Mouse (Mus musculus) ovary, adult 2 months (tissue): Measurements from ENCODE around the gene Tmem59. TPM values are rescaled to one million over a fixed set of nuclear protein-coding genes. Genes with fewer than 3 reads are reported as not detected.

Experiments
- polyA plus RNA-seq: library from polyadenylated mRNA; depleted of rRNA; stranded (reverse); fragments of >200 nt; gene quantifications from 2 replicates; pipeline ENCODE4 v1.2.3, GENCODE M21; 2012; rRNA removed

The Tmem59 gene
- 236 and 333 TPM in 2 replicates for polyA plus RNA-seq

GRCm38 (mm10) chr4:107178182-107178829 lies at the start of gene Tmem59:
Gene Tmem59, plus strand, starts transcription at chr4:107178399.

DNA sequence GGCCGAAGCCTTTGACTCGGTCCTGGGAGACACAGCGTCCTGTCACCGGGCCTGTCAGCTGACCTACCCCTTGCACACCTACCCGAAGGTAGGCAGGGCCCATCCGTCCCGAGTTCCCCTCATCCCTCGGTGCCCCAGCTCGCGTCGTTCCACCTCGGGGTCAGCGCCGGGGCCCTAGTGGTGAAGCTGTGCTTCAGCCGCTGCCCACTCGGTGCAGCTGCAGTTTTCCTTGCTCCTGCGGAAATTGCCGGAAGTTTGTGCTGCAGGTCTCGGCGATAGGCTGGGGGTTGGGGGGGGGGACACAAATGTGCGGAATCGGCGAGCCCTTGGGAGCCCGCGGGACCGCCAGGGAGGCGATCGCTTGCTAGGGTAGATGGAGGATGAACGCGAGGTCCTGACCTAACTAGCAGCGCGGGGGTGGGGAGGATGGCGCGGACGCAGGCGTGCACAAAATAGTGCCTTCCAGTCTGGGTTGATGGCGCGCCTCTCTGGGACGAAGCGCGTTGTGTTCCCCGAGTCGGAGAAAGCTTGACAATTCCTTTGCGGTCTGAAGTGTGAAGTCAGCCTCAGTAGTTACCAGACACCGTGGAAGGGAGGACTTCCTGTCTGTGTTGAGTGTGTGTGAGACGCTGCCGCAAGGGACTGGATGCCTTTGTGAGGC lies 761 bp downstream of the Tmem59 start, which contains the start of gene Tceanc2:
Gene Tceanc2 (minus strand): TSS at position 287 of the 661 bp plus-strand sequence.

GRCm38 (mm10) chr4:107208880-107209279 lies 30.7 kb downstream of the Tmem59 start, which contains the start of gene Ldlrad1:
Gene Ldlrad1, plus strand, starts transcription at chr4:107209180.

Other genes with a start within 250 kb of the Tmem59 start
- 64.6 and 92.3 TPM in 2 replicates for gene Mrpl37, start 111.5 kb upstream of the Tmem59 start, polyA plus RNA-seq
- 8.9 and 9.4 TPM in 2 replicates for gene Cyb5rl, start 111.4 kb upstream of the Tmem59 start, polyA plus RNA-seq
- 0.09 TPM in 1 of 2 replicates, not detected in the other for gene Cdcp2, start 81.5 kb upstream of the Tmem59 start, polyA plus RNA-seq
- 4.5 and 5.5 TPM in 2 replicates for gene Tceanc2, start 717 bp downstream of the Tmem59 start, polyA plus RNA-seq
- gene Ldlrad1, start 30.8 kb downstream of the Tmem59 start, polyA plus RNA-seq: 44.9 and 46.0 TPM in 2 replicates
- gene Lrrc42, start 75.1 kb downstream of the Tmem59 start, polyA plus RNA-seq: 17.3 and 20.4 TPM in 2 replicates
- gene Hspb11, start 75.2 kb downstream of the Tmem59 start, polyA plus RNA-seq: 0.61 and 1.7 TPM in 2 replicates
- 2.0 TPM in 2 replicates for gene Dio1, start 128.8 kb downstream of the Tmem59 start, polyA plus RNA-seq
- 34.4 and 50.2 TPM in 2 replicates for gene Yipf1, start 136.0 kb downstream of the Tmem59 start, polyA plus RNA-seq
- gene Ndc1, start 189.4 kb downstream of the Tmem59 start, polyA plus RNA-seq: 17.3 and 41.1 TPM in 2 replicates